Mouse (Mus musculus) hindbrain, embryonic 16.5 days (tissue): Measurements from ENCODE around the gene Crebl2. TPM values are rescaled to one million over a fixed set of nuclear protein-coding genes. Genes with fewer than 3 reads are reported as not detected.

ENCODE experiments used
- ATAC-seq: fragments of 200-750 bp; cut with Nextera tagmentation; 2 replicates; pipeline ENCODE4 v1.8.0; 2017; ENCODE audit warnings: moderate TSS enrichment, moderate library complexity
- H3K27ac ChIP-seq: fragments of 300-500 bp; sonication (generic); 2 replicates; pipeline ENCODE4 v1.5.1; 2014; ENCODE audit warnings: low read depth, mild to moderate bottlenecking, control low read depth, low read length, moderate library complexity
- H3K27me3 ChIP-seq: fragments of 300-500 bp; sonication (generic); replicated peaks from 2 replicates; pipeline ENCODE4 v1.6.1; 2014; ENCODE audit warnings: low read length; ENCODE audit not compliant: control insufficient read depth, insufficient read depth
- H3K36me3 ChIP-seq: fragments of 300-500 bp; sonication (generic); 2 replicates; pipeline ENCODE4 v1.6.1; 2014; ENCODE audit warnings: mild to moderate bottlenecking, low read length, moderate library complexity, mixed read lengths; ENCODE audit not compliant: control insufficient read depth, insufficient read depth
- H3K4me1 ChIP-seq: fragments of 300-500 bp; sonication (generic); 2 replicates; pipeline ENCODE4 v1.6.1; 2014; ENCODE audit warnings: low read depth, low read length; ENCODE audit not compliant: control insufficient read depth, insufficient read depth
- H3K4me2 ChIP-seq: fragments of 300-500 bp; sonication (generic); 2 replicates; pipeline ENCODE4 v1.6.1; 2014; ENCODE audit warnings: mild to moderate bottlenecking, low read length, control low read depth, moderate library complexity
- H3K4me3 ChIP-seq: fragments of 300-500 bp; sonication (generic); 2 replicates; pipeline ENCODE4 v1.5.1; 2014; ENCODE audit warnings: mild to moderate bottlenecking, low read length, control low read depth, moderate library complexity
- H3K9ac ChIP-seq: fragments of 300-500 bp; sonication (generic); 2 replicates; pipeline ENCODE4 v1.6.1; 2014; ENCODE audit warnings: low read depth, mild to moderate bottlenecking, control low read depth, low read length, moderate library complexity
- H3K9me3 ChIP-seq: fragments of 300-500 bp; sonication (generic); 2 replicates; pipeline ENCODE4 v1.6.1; 2014; ENCODE audit warnings: mild to moderate bottlenecking, low read length, moderate library complexity; ENCODE audit not compliant: control insufficient read depth
- WGBS: fragments of 180-500 bp; shearing (Covaris S2); extraction: QIAGEN DNeasy Blood & Tissue Kit; methylation state at CpG from one replicate; pipeline ENCODE4 v1.1.7; 2014; 5-methylcytosine and 5-hydroxymethylcytosine counted together
- polyA plus RNA-seq: library from polyadenylated mRNA; unstranded; fragments of >200 nt; fragmentation: Nextera tagmentation; extraction: Ambion mirVana; gene quantifications from 2 replicates; pipeline ENCODE4 v1.2.1, GENCODE M21; 2015

Crebl2 gene
- polyA plus RNA-seq, 1 experiment from 2014 or later, result 3.9 TPM

- Histone ChIP-seq H3K4me3 (peak overlapping the region; percentile 81), H3K9me3 (no peaks in the 10 kb centered on the region), H3K27me3 (no peaks in the 10 kb centered on the region; the same call in 1 of the 2 replicates), H3K36me3 (no peaks in the 10 kb centered on the region), H3K4me2 (peak overlapping the region; percentile 66), H3K4me1 (no peaks in the 10 kb centered on the region; the same call in 1 of the 2 replicates), H3K9ac (peak overlapping the region; percentile 82), H3K27ac (peak overlapping the region; percentile 4; the same call in 1 of the 2 replicates)
- ATAC-seq, result no peak; the same call in 1 of the 2 replicates
- WGBS, result 40% methylated on average over 21 of the region's 21 CpGs
Measured at GRCm38 (mm10) chr6:134793046-134793806, 36.7 kb upstream of the Crebl2 start.

GRCm38 (mm10) chr6:134793911-134794520 is 35.9 kb upstream of the Crebl2 start:
- no peak for ATAC-seq
- WGBS, result 15% methylated on average over 21 of the region's 21 CpGs
- Histone ChIP-seq H3K36me3 (no peaks in the 10 kb centered on the region), H3K4me1 (no peaks in the 10 kb centered on the region; the same call in 1 of the 2 replicates), H3K4me3 (peak overlapping the region; percentile 11), H3K4me2 (peak overlapping the region; percentile 42), H3K9me3 (no peaks in the 10 kb centered on the region), H3K27ac (no peak overlapping the region), H3K9ac (no peak overlapping the region), H3K27me3 (no peaks in the 10 kb centered on the region; the same call in 1 of the 2 replicates)

GRCm38 (mm10) chr6:134796297-134796696 is 33.7 kb upstream of the Crebl2 start:
- Histone ChIP-seq H3K4me1 (no peaks in the 10 kb centered on the region; the same call in 1 of the 2 replicates), H3K27ac (no peak overlapping the region), H3K4me2 (no peak overlapping the region), H3K27me3 (no peaks in the 10 kb centered on the region; the same call in 1 of the 2 replicates), H3K4me3 (no peak overlapping the region), H3K9me3 (no peaks in the 10 kb centered on the region), H3K9ac (no peak overlapping the region), H3K36me3 (no peaks in the 10 kb centered on the region)
- no peak for ATAC-seq
- 88% methylated on average over 10 of the region's 10 CpGs for WGBS

GRCm38 (mm10) chr6:134801483-134801882 is 28.5 kb upstream of the Crebl2 start:
- Histone ChIP-seq H3K27me3 (no peaks in the 10 kb centered on the region), H3K4me2 (no peak overlapping the region), H3K4me1 (no peaks in the 10 kb centered on the region), H3K4me3 (no peak overlapping the region), H3K9me3 (no peaks in the 10 kb centered on the region), H3K27ac (no peak overlapping the region), H3K9ac (no peak overlapping the region), H3K36me3 (no peaks in the 10 kb centered on the region)
- ATAC-seq, result no peak
- WGBS, result 86% methylated on average over 1 of the region's 1 CpGs

- Histone ChIP-seq H3K36me3 (no peaks in the 10 kb centered on the region), H3K9ac (no peak overlapping the region), H3K4me2 (no peak overlapping the region), H3K9me3 (no peaks in the 10 kb centered on the region), H3K4me1 (no peaks in the 10 kb centered on the region), H3K4me3 (no peak overlapping the region), H3K27me3 (no peaks in the 10 kb centered on the region), H3K27ac (no peak overlapping the region)
- ATAC-seq, result no peak
- 83% methylated on average over 9 of the region's 9 CpGs for WGBS
Measured at GRCm38 (mm10) chr6:134802641-134803043, 27.3 kb upstream of the Crebl2 start.

GRCm38 (mm10) chr6:134804736-134805277 is 25.1 kb upstream of the Crebl2 start:
- H3K9me3 ChIP-seq, result no peaks in the 10 kb centered on the region
- H3K27me3 ChIP-seq, result no peaks in the 10 kb centered on the region
- no peak overlapping the region for H3K9ac ChIP-seq
- H3K4me1 ChIP-seq, result no peaks in the 10 kb centered on the region
- no peak overlapping the region for H3K4me3 ChIP-seq
- no peak for ATAC-seq
- no peak overlapping the region for H3K4me2 ChIP-seq
- 62% methylated on average over 5 of the region's 5 CpGs for WGBS
- H3K27ac ChIP-seq, result no peak overlapping the region
- no peaks in the 10 kb centered on the region for H3K36me3 ChIP-seq

GRCm38 (mm10) chr6:134806130-134806529 is 23.8 kb upstream of the Crebl2 start:
- Histone ChIP-seq H3K4me2 (no peak overlapping the region), H3K36me3 (no peaks in the 10 kb centered on the region), H3K27me3 (no peaks in the 10 kb centered on the region), H3K27ac (no peak overlapping the region), H3K9me3 (no peaks in the 10 kb centered on the region), H3K4me3 (no peak overlapping the region), H3K4me1 (no peaks in the 10 kb centered on the region), H3K9ac (no peak overlapping the region)
- 92% methylated on average over 6 of the region's 6 CpGs for WGBS
- no peak for ATAC-seq

GRCm38 (mm10) chr6:134807091-134807490 is 22.9 kb upstream of the Crebl2 start:
- Histone ChIP-seq H3K4me2 (no peak overlapping the region), H3K4me3 (no peak overlapping the region), H3K9ac (no peak overlapping the region), H3K9me3 (no peaks in the 10 kb centered on the region), H3K36me3 (no peaks in the 10 kb centered on the region), H3K27ac (no peak overlapping the region), H3K4me1 (no peaks in the 10 kb centered on the region), H3K27me3 (no peaks in the 10 kb centered on the region)
- 73% methylated on average over 1 of the region's 2 CpGs for WGBS
- ATAC-seq, result no peak

- H3K9me3 ChIP-seq, result no peaks in the 10 kb centered on the region
- no peak for ATAC-seq
- no peaks in the 10 kb centered on the region for H3K36me3 ChIP-seq
- H3K27me3 ChIP-seq, result no peaks in the 10 kb centered on the region
- no peak overlapping the region for H3K9ac ChIP-seq
- H3K4me1 ChIP-seq, result no peaks in the 10 kb centered on the region
- WGBS, result 88% methylated on average over 11 of the region's 11 CpGs
- H3K4me3 ChIP-seq, result no peak overlapping the region
- no peak overlapping the region for H3K27ac ChIP-seq
- H3K4me2 ChIP-seq, result no peak overlapping the region
Measured at GRCm38 (mm10) chr6:134807794-134808193, 22.2 kb upstream of the Crebl2 start.
